Mouse (Mus musculus) brown adipose tissue, adult 24 weeks (tissue): Measurements from ENCODE around the gene Tmod3. TPM values are rescaled to one million over a fixed set of nuclear protein-coding genes. Genes with fewer than 3 reads are reported as not detected.

ENCODE experiments used
- H3K27ac ChIP-seq: fragments of 200-500 bp; replicated peaks from 2 replicates; pipeline ENCODE4 v1.5.1; 2012; ENCODE audit warnings: low read depth, mild to moderate bottlenecking, low read length
- H3K4me1 ChIP-seq: fragments of 200-500 bp; 2 replicates; pipeline ENCODE4 v1.6.1; 2012; ENCODE audit warnings: low read length, mixed read lengths; ENCODE audit not compliant: control insufficient read depth, insufficient read depth, insufficient read length
- H3K4me3 ChIP-seq: fragments of 200-500 bp; 2 replicates; pipeline ENCODE4 v1.5.1; 2012; ENCODE audit warnings: low read depth, mild to moderate bottlenecking, low read length, moderate library complexity; ENCODE audit not compliant: insufficient read depth
- polyA plus RNA-seq: library from polyadenylated mRNA; stranded (reverse); fragments of >200 nt; gene quantifications from 2 replicates; pipeline ENCODE4 v1.2.4, GENCODE M21; 2012; ENCODE audit not compliant: missing spikeins, insufficient read depth, insufficient read length

Tmod3 gene
- 27.3 and 29.6 TPM in 2 replicates for polyA plus RNA-seq

GRCm38 (mm10) chr9:75559512-75560012, at the start of gene Tmod3:
Tmod3 (minus strand) TSS chr9:75559657.
- Histone ChIP-seq H3K4me1 (peaks cover 8% of the 10 kb centered on the region; the same call in 1 of the 2 replicates), H3K4me3 (peak within 1 kb of the TSS; percentile 94), H3K27ac (peak within 1 kb of the TSS; percentile 96)

GRCm38 (mm10) chr9:75607496-75607895, 48.0 kb upstream of the Tmod3 start:
- H3K27ac ChIP-seq: no peak overlapping the region

GRCm38 (mm10) chr9:75601510-75601909, 42.1 kb upstream of the Tmod3 start:
- no peak overlapping the region for H3K27ac ChIP-seq
- H3K4me3 ChIP-seq: no peak overlapping the region
- H3K4me1 ChIP-seq: no peaks in the 10 kb centered on the region

More at GRCm38 (mm10) chr9:75607496-75607895, 48.0 kb upstream of the Tmod3 start:
- Histone ChIP-seq H3K4me1 (no peaks in the 10 kb centered on the region), H3K4me3 (no peak overlapping the region)

- Histone ChIP-seq H3K4me3 (no peak overlapping the region), H3K27ac (no peak overlapping the region), H3K4me1 (no peaks in the 10 kb centered on the region)
Observed at GRCm38 (mm10) chr9:75600166-75600934, 40.9 kb upstream of the Tmod3 start.

- Histone ChIP-seq H3K27ac (no peak overlapping the region), H3K4me1 (no peaks in the 10 kb centered on the region), H3K4me3 (no peak overlapping the region)
Observed at GRCm38 (mm10) chr9:75599191-75599841, 39.9 kb upstream of the Tmod3 start.

GRCm38 (mm10) chr9:75597596-75597995, 38.1 kb upstream of the Tmod3 start:
- H3K4me3 ChIP-seq: no peak overlapping the region
- no peaks in the 10 kb centered on the region for H3K4me1 ChIP-seq
- H3K27ac ChIP-seq: no peak overlapping the region

GRCm38 (mm10) chr9:75597036-75597435, 37.6 kb upstream of the Tmod3 start:
- Histone ChIP-seq H3K4me3 (no peak overlapping the region), H3K4me1 (no peaks in the 10 kb centered on the region), H3K27ac (peak overlapping the region; percentile 5; the same call in 1 of the 2 replicates)

- no peaks in the 10 kb centered on the region for H3K4me1 ChIP-seq
- no peak overlapping the region for H3K27ac ChIP-seq
- H3K4me3 ChIP-seq: no peak overlapping the region
Observed at GRCm38 (mm10) chr9:75593481-75593880, 34.0 kb upstream of the Tmod3 start.

GRCm38 (mm10) chr9:75589850-75590790, 30.7 kb upstream of the Tmod3 start:
- Histone ChIP-seq H3K27ac (no peak overlapping the region), H3K4me1 (no peaks in the 10 kb centered on the region), H3K4me3 (no peak overlapping the region)

GRCm38 (mm10) chr9:75581694-75582350, 22.4 kb upstream of the Tmod3 start:
- Histone ChIP-seq H3K27ac (0 out of 2 replicates have a peak overlapping the region, but pooled peaks have one; percentile 12), H3K4me3 (no peak overlapping the region)

GRCm38 (mm10) chr9:75579321-75579720, 19.9 kb upstream of the Tmod3 start:
- Histone ChIP-seq H3K27ac (no peak overlapping the region), H3K4me1 (no peaks in the 10 kb centered on the region), H3K4me3 (no peak overlapping the region)

More at GRCm38 (mm10) chr9:75581694-75582350, 22.4 kb upstream of the Tmod3 start:
- no peaks in the 10 kb centered on the region for H3K4me1 ChIP-seq

- no peaks in the 10 kb centered on the region for H3K4me1 ChIP-seq
- no peak overlapping the region for H3K27ac ChIP-seq
- no peak overlapping the region for H3K4me3 ChIP-seq
Observed at GRCm38 (mm10) chr9:75571036-75571942, 11.8 kb upstream of the Tmod3 start.

GRCm38 (mm10) chr9:75568399-75568798, 8.9 kb upstream of the Tmod3 start:
- Histone ChIP-seq H3K27ac (no peak overlapping the region), H3K4me1 (no peaks in the 10 kb centered on the region), H3K4me3 (no peak overlapping the region)
